Mouse (Mus musculus): ENCODE measurements around the gene Dnajc16. TPM values are rescaled to one million over a fixed set of nuclear protein-coding genes. Genes with fewer than 3 reads are reported as not detected.

Dnajc16 gene
- polyA plus RNA-seq, 1 experiment from 2014 or later = 6.1 TPM

- Histone ChIP-seq H3K4me1 (replicated peaks) (peaks cover 17% of the 10 kb centered on the region), H3K27ac (ENCODE audit: poor library complexity, severe bottlenecking) (no peak overlapping the region), H3K4me3 (no peak overlapping the region), H3K9me3 (replicated peaks) (no peaks in the 10 kb centered on the region), H3K9ac (no peak overlapping the region), H3K4me2 (no peak overlapping the region), H3K36me3 (peaks cover 55% of the 10 kb centered on the region), H3K27me3 (replicated peaks) (no peaks in the 10 kb centered on the region)
- WGBS = 94% methylated on average over 13 of the region's 13 CpGs
- no peak for ATAC-seq (ENCODE audit: insufficient number of reproducible peaks, low FRiP score)
Observed at GRCm38 (mm10) chr4:141762102-141762598, 28.6 kb downstream of the Dnajc16 start.

DNA sequence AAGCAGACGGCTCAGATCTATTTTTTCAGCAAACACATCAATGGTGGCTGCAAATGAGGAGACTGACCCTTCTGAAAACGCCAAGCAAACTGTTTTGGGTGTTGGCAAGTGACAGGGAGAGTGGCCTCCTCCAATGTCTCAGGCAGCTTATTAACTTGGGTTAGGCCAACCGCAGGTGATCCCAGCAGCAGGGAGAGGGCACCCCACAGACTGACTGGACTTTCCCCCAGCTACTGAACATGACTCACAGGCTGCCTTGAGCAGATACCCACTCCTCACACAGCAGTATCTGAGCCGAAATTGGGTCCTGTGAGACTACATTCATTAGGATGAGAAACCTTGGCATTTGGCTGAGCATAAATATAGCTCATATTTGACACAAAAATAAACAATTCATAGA, 29.8 kb downstream of the Dnajc16 start:
- H3K27me3 ChIP-seq (replicated peaks) = no peaks in the 10 kb centered on the region
- no peak overlapping the region for H3K27ac ChIP-seq (ENCODE audit: poor library complexity, severe bottlenecking)
- H3K9ac ChIP-seq = no peak overlapping the region
- 80% methylated on average over 4 of the region's 4 CpGs for WGBS
- H3K4me2 ChIP-seq = no peak overlapping the region
- no peak overlapping the region for H3K4me3 ChIP-seq
- peaks cover 5% of the 10 kb centered on the region for H3K4me1 ChIP-seq (replicated peaks)
- H3K36me3 ChIP-seq = peaks cover 51% of the 10 kb centered on the region
- H3K9me3 ChIP-seq (replicated peaks) = no peaks in the 10 kb centered on the region
- no peak for ATAC-seq (ENCODE audit: insufficient number of reproducible peaks, low FRiP score)

DNA sequence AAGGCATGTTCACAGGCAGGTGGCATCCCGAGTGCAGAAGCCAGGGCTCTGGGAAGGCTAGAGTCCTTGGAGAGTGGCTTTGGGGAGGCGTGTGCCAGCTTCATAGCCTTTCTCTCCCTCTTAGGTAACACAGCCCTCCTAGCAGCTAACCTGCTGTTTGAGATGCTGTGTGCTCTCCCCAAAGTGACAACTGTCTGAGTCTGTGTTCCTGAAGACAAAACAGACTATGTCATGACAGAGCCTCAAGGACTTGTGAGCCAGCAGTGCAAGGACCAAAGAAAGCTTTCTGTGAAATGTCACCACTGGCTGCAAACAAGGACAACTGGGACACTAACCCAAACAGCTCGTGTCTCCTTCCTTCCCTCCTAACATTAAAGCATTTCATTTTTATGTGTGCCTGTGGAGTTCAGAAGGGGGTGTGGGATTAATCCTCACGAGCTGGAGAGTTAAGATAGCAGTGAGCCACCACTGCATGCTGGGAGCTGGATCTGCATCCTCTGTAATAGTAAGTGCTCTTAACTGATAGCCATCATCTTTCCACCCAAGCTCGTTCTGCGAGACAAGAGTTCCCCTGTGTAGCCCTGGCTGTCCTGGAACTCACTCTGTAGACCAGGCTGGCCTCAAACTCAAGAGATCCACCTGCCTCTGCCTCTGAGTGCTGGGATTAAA, 31.7 kb downstream of the Dnajc16 start:
- Histone ChIP-seq H3K27me3 (replicated peaks) (no peaks in the 10 kb centered on the region), H3K27ac (ENCODE audit: poor library complexity, severe bottlenecking) (no peak overlapping the region), H3K9ac (peak overlapping the region; percentile 18; the same call in 1 of the 2 replicates), H3K36me3 (peaks cover 35% of the 10 kb centered on the region), H3K4me3 (no peak overlapping the region), H3K4me1 (replicated peaks) (0 out of 2 replicates have a peak, but pooled peaks cover 3% of the 10 kb centered on the region), H3K9me3 (replicated peaks) (no peaks in the 10 kb centered on the region), H3K4me2 (no peak overlapping the region)
- no peak for ATAC-seq (ENCODE audit: insufficient number of reproducible peaks, low FRiP score)
- 45% methylated on average over 6 of the region's 6 CpGs for WGBS

GRCm38 (mm10) chr4:141757124-141757523, 33.6 kb downstream of the Dnajc16 start:
- Histone ChIP-seq H3K4me3 (no peak overlapping the region), H3K9me3 (replicated peaks) (no peaks in the 10 kb centered on the region), H3K27me3 (replicated peaks) (no peaks in the 10 kb centered on the region), H3K36me3 (peaks cover 16% of the 10 kb centered on the region), H3K4me1 (replicated peaks) (peaks cover 7% of the 10 kb centered on the region), H3K27ac (ENCODE audit: poor library complexity, severe bottlenecking) (no peak overlapping the region), H3K4me2 (no peak overlapping the region), H3K9ac (no peak overlapping the region)
- WGBS = 86% methylated on average over 3 of the region's 3 CpGs
- no peak for ATAC-seq (ENCODE audit: insufficient number of reproducible peaks, low FRiP score)

GRCm38 (mm10) chr4:141755375-141755930, 35.3 kb downstream of the Dnajc16 start:
- WGBS = 88% methylated on average over 19 of the region's 19 CpGs
- Histone ChIP-seq H3K27ac (ENCODE audit: poor library complexity, severe bottlenecking) (no peak overlapping the region), H3K36me3 (0 out of 2 replicates have a peak, but pooled peaks cover 3% of the 10 kb centered on the region)

GRCm38 (mm10) chr4:141752076-141752421, 38.7 kb downstream of the Dnajc16 start:
- no peaks in the 10 kb centered on the region for H3K36me3 ChIP-seq
- H3K27ac ChIP-seq (ENCODE audit: poor library complexity, severe bottlenecking) = peak overlapping the region; percentile 51; the same call in 1 of the 2 replicates
- H3K4me1 ChIP-seq (replicated peaks) = peaks cover 25% of the 10 kb centered on the region
- peak; percentile 88 for ATAC-seq (ENCODE audit: insufficient number of reproducible peaks, low FRiP score)
- 7% methylated on average over 4 of the region's 4 CpGs for WGBS
- H3K9me3 ChIP-seq (replicated peaks) = no peaks in the 10 kb centered on the region
- H3K27me3 ChIP-seq (replicated peaks) = no peaks in the 10 kb centered on the region
- H3K4me3 ChIP-seq = no peak overlapping the region
- H3K4me2 ChIP-seq = no peak overlapping the region
- no peak overlapping the region for H3K9ac ChIP-seq

More at GRCm38 (mm10) chr4:141755375-141755930, 35.3 kb downstream of the Dnajc16 start:
- Histone ChIP-seq H3K9me3 (replicated peaks) (no peaks in the 10 kb centered on the region), H3K27me3 (replicated peaks) (no peaks in the 10 kb centered on the region), H3K4me1 (replicated peaks) (peaks cover 22% of the 10 kb centered on the region), H3K4me3 (no peak overlapping the region), H3K9ac (no peak overlapping the region), H3K4me2 (no peak overlapping the region)
- ATAC-seq (ENCODE audit: insufficient number of reproducible peaks, low FRiP score) = no peak

DNA sequence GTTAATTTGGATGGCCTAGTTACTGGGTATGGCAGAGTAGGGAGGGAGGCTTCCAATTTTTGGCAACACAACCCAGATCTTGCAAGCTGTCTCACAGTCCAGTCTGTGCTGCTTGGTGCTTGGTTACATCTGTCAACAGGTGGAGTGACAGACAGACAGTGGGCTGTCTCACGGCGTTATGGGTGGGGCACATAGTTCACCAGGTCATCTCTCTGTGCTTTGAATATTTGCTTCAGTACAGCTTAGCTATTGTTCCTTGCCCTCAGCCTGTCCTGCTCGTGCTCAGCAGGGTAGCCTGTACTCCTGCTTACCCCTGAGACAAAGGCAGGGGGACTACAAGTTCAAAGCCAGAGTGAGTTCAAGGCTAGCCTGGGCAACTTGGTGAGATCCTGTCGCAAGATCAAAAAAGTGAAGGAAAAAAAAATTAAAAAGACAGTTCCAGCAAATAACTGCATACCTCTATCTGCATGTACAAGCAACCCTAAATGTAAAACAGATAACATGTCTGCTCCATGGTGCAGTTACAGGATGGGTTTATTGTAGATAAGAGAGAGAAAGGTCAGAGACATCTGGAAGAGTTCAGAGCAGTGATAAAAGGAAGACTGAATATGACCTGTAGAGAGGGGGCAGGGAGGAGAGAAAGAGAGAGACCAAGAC, 39.2 kb downstream of the Dnajc16 start:
- ATAC-seq (ENCODE audit: insufficient number of reproducible peaks, low FRiP score) = peak; percentile 70
- H3K27me3 ChIP-seq (replicated peaks) = no peaks in the 10 kb centered on the region
- no peak overlapping the region for H3K4me3 ChIP-seq
- no peak overlapping the region for H3K9ac ChIP-seq
- peaks cover 25% of the 10 kb centered on the region for H3K4me1 ChIP-seq (replicated peaks)
- H3K9me3 ChIP-seq (replicated peaks) = no peaks in the 10 kb centered on the region
- no peaks in the 10 kb centered on the region for H3K36me3 ChIP-seq
- no peak overlapping the region for H3K4me2 ChIP-seq
- 20% methylated on average over 4 of the region's 4 CpGs for WGBS
- H3K27ac ChIP-seq (ENCODE audit: poor library complexity, severe bottlenecking) = peak overlapping the region; percentile 51; the same call in 1 of the 2 replicates

GRCm38 (mm10) chr4:141750826-141751225, 39.9 kb downstream of the Dnajc16 start:
- no peaks in the 10 kb centered on the region for H3K9me3 ChIP-seq (replicated peaks)
- 65% methylated on average over 3 of the region's 3 CpGs for whole genome bisulfite sequencing
- H3K27ac ChIP-seq (ENCODE audit: poor library complexity, severe bottlenecking) = peak overlapping the region; percentile 32; the same call in 1 of the 2 replicates
- no peaks in the 10 kb centered on the region for H3K27me3 ChIP-seq (replicated peaks)
- no peak overlapping the region for H3K9ac ChIP-seq
- peaks cover 25% of the 10 kb centered on the region for H3K4me1 ChIP-seq (replicated peaks)
- no peak overlapping the region for H3K4me2 ChIP-seq
- H3K4me3 ChIP-seq = no peak overlapping the region
- no peak for ATAC-seq (ENCODE audit: insufficient number of reproducible peaks, low FRiP score)
- no peaks in the 10 kb centered on the region for H3K36me3 ChIP-seq

DNA sequence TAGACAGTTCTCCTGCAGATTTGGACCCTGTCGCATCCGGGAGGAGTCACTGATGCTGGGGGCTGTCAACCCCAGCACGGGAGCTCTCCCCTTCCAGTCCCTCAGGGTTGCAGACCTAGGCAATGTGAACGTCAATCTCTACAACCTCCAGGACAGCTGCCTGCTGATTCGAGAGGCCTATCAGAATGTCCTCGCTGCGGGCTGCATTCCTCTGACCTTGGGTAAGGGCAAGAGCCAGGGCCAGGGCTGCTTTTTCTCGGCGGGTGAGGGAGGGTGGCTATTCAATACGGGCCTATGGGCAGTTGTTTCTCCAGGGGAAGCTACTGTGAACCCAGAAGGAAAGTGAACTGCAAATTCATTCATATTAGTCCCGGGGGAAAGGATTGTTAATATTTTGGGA, 41.2 kb downstream of the Dnajc16 start:
- Histone ChIP-seq H3K4me3 (no peak overlapping the region), H3K27ac (ENCODE audit: poor library complexity, severe bottlenecking) (peak overlapping the region; percentile 63), H3K4me1 (replicated peaks) (peaks cover 25% of the 10 kb centered on the region), H3K9me3 (replicated peaks) (no peaks in the 10 kb centered on the region), H3K27me3 (replicated peaks) (no peaks in the 10 kb centered on the region), H3K9ac (peak overlapping the region; percentile 33; the same call in 1 of the 2 replicates), H3K4me2 (peak overlapping the region; percentile 4; the same call in 1 of the 2 replicates), H3K36me3 (no peaks in the 10 kb centered on the region)
- 17% methylated on average over 11 of the region's 11 CpGs for WGBS
- ATAC-seq (ENCODE audit: insufficient number of reproducible peaks, low FRiP score) = no peak

DNA sequence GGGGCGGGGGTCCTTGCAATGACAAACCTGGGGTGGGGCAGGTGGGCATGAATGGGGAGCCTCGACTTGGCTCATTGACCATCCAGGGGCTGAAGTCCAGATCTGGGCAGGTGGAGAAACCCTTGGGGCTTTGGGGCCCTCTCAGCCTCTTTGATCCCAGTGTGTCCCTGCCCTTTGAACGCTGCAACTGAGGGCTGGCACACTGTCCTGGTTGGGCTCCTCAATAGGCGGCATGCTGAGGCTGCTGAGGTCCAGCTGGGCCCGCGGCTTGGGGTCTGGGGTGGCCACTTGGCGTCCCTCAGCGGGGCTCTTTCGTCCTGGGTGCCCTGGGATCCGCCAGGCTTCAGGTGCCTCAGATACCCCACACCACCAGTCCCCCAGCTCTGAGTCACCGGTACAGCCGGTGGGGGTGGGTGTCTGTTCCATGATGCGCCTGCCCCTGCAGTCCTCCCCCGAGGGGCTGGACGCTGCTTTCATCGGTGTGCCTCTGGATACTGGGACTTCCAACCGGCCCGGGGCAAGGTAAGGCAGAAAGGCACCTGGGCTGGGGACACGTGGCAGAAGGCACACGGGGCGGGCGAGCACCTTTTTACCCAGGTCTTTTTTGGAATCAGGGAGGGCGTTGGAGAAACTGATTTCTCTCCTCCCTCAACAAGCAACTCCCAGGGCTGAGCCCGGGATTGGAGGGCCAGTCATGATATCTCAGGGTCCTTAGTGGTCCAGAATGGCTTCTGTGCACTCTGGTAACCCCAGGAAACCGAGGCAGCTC, 44.0 kb downstream of the Dnajc16 start, which contains the start of gene Agmat:
TSS of gene Agmat (plus strand) at position 95 of the 769 bp plus-strand sequence.
- ATAC-seq (ENCODE audit: insufficient number of reproducible peaks, low FRiP score) = 0 out of 2 replicates have a peak, but pooled peaks have one; percentile 10
- Histone ChIP-seq H3K4me3 (no peak within 1 kb of the TSS), H3K36me3 (no peaks in the 10 kb centered on the region), H3K9me3 (replicated peaks) (no peaks in the 10 kb centered on the region), H3K27ac (ENCODE audit: poor library complexity, severe bottlenecking) (no peak within 1 kb of the TSS), H3K27me3 (replicated peaks) (no peaks in the 10 kb centered on the region), H3K4me1 (replicated peaks) (peaks cover 26% of the 10 kb centered on the region), H3K9ac (no peak within 1 kb of the TSS), H3K4me2 (0 out of 2 replicates have a peak within 1 kb of the TSS, but pooled peaks have one; percentile 6)
- 24% methylated on average over 25 of the region's 25 CpGs for WGBS
